Mouse (Mus musculus): ENCODE measurements around the gene Mas1. TPM values are rescaled to one million over a fixed set of nuclear protein-coding genes. Genes with fewer than 3 reads are reported as not detected.

Gene Mas1
- polyA plus RNA-seq (2015; fragmentation: Nextera tagmentation; extraction: Ambion mirVana): 0.49 and 0.60 TPM in 2 replicates

DNA sequence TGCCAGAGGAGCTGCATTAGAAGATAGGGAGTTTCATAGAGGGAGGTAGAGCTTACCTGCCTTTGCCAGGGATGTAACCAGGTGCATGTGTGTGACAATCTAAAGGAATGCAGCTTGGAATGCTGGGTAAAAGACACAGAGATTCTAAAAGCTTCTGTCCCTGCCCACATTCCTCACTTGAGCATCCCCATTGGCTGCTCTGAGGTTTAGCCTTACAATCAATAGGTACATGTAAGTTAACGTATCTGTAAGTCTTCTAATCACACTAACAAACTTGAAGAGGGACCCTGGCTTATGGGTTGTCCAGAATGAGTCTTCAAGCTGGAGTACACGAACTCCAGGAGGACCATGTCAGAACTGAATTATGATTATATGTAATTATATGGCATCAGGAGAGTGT lies at the start of gene Mas1:
TSS of gene Mas1 (minus strand) at position 101 of the 400 bp plus-strand sequence.

DNA sequence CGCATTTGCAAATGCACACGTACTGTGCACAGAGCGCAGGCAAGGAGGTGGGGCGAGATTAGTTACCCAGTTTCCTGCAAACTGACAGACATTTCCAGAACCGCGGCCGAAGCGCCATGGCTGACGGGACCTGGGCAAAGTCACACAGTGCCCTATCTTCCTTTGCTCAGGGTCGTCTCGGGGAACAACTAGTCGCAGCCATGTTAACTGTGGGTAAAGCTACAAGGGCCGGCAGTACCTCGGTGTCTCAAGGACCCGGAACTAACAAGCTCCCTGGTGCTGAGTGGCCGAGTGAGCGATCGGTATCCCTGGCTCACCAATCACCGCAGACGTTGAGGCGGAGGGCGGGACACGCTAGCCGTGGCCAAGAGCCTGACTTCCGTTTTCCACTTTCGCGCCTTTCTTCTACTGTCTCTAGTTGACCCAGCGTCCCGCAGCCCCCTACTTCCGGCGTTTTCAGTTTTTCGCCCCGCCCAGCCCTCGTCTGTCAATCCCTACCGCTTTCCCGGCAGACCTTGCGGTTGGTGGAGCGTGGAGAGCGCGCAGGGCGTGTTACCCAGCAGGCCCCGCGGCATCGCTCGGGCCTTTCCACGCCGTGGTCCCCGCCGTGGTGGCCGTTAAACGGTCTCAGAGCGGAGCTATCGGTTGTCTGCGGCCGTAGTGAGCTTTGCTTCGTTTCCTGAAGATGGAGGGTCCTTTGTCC lies 48.1 kb upstream of the Mas1 start, which contains the start of gene Mrpl18:
TSS of gene Mrpl18 (minus strand) at position 465 of the 703 bp plus-strand sequence.

DNA sequence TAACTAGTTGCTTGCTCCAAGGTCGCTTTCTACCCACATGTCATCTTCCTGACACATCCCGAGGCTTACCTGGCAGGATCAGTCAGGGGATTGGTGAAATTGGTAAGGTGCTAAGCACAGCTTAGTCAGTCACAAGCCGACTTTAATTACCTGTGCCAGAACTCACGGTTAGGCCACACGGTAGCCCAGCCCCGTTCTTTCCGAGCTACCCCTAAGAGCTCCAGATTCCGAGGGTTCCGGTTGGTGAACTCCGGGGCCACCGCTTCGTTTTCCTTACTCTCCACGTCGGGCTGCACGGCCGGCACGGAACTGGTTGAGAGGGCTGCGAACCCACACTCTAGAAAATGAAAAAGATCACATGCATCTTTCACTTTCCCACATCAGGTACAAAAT lies 47.5 kb upstream of the Mas1 start, which contains the start of gene Tcp1:
TSS of gene Tcp1 (plus strand) at position 214 of the 393 bp plus-strand sequence.

DNA sequence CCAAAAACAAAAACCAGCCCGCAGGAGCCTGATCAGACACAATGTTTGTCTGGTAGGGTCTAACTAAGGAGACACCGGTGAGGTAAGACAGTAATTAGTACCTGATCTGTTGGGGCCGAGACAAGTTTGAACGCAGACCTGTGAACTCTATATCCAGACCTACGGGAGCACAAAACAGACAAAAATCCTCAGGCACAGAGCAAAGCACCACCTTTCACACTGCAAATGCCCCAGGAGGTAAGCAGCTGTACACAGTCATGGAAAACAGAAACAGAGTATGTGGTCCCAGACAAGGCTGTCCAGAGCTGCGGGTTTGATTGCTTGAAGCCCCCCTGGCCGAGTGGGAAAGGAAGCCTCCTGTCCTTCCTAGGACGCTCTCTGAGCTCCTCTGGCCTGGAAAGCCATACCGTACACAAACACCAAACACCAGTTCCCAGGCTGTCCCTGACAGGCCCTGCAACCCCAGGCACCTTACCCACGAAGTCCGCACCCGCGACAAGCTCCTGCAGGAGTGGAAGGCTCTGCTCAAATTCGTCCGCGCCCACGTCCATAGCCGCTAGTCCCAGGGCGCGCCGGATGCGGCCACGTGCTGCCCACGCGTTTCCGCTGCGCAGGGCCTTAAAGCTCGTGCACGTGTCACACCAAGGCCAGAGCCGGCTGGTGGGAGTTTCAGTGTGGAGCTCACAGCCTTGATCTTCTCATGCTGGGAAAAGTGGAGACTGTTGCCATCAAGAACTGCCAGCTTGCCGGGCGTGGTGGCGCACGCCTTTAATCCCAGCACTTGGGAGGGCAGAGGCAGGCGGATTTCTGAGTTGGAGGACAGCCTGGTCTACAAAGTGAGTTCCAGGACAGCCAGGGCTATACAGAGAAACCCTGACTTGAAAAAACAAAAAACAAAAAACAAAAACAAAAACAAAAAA lies 41.7 kb upstream of the Mas1 start, which contains the start of gene Pnldc1:
TSS of gene Pnldc1 (minus strand) at position 870 of the 920 bp plus-strand sequence.

DNA sequence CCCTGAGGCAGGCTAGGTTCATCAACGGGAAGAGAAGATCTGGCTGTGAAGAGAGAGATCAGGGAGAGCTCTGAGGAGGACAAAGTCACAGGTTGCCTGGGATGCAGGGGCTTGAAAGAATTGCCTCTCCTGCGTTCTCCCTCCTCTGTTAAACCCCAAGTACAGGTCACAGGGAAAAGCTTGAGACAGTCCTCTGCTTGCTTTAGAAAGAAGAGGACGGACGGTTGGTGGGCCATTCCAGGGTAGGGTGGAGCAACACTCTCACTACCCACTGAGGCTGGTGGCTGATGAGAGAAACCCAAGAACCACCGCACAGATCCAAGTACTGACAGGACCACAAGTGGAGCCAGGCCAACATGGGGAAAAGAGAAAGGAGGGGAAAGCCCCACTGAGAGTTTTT lies 7.8 kb upstream of the Mas1 start, which contains the start of gene Mrgprh:
TSS of gene Mrgprh (plus strand) at position 301 of the 400 bp plus-strand sequence.

Small RNA genes lying within 50 kb of the gene (microRNA-seq; reads per million reads assigned to microRNA genes)
- not detected for gene Gm24085

Other genes with a start within 250 kb of the Mas1 start
- not detected in 2 replicates for gene Slc22a1, start 192.3 kb downstream of the Mas1 start, polyA plus RNA-seq (2015; fragmentation: Nextera tagmentation; extraction: Ambion mirVana)
- 4.8 and 5.5 TPM in 2 replicates for gene Igf2r, start 98.5 kb downstream of the Mas1 start, polyA plus RNA-seq (2015; fragmentation: Nextera tagmentation; extraction: Ambion mirVana)
- not detected in 2 replicates for gene Mrgprh, start 7.9 kb upstream of the Mas1 start, polyA plus RNA-seq (2015; fragmentation: Nextera tagmentation; extraction: Ambion mirVana)
- 0.83 and 1.7 TPM in 2 replicates for gene Pnldc1, start 42.1 kb upstream of the Mas1 start, polyA plus RNA-seq (2015; fragmentation: Nextera tagmentation; extraction: Ambion mirVana)
- 267 and 290 TPM in 2 replicates for gene Tcp1, start 47.6 kb upstream of the Mas1 start, polyA plus RNA-seq (2015; fragmentation: Nextera tagmentation; extraction: Ambion mirVana)
- gene Mrpl18, start 48.2 kb upstream of the Mas1 start, polyA plus RNA-seq (2015; fragmentation: Nextera tagmentation; extraction: Ambion mirVana): 119 and 136 TPM in 2 replicates
- gene Acat3, start 72.5 kb upstream of the Mas1 start, polyA plus RNA-seq (2015; fragmentation: Nextera tagmentation; extraction: Ambion mirVana): 0.76 and 0.79 TPM in 2 replicates
- gene Acat2, start 92.6 kb upstream of the Mas1 start, polyA plus RNA-seq (2015; fragmentation: Nextera tagmentation; extraction: Ambion mirVana): 207 and 228 TPM in 2 replicates
- gene Wtap, start 126.0 kb upstream of the Mas1 start, polyA plus RNA-seq (2015; fragmentation: Nextera tagmentation; extraction: Ambion mirVana): 103 and 110 TPM in 2 replicates
- gene Sod2, start 138.7 kb upstream of the Mas1 start, polyA plus RNA-seq (2015; fragmentation: Nextera tagmentation; extraction: Ambion mirVana): 154 and 159 TPM in 2 replicates
- gene Gpr31b, start 184.2 kb upstream of the Mas1 start, polyA plus RNA-seq (2015; fragmentation: Nextera tagmentation; extraction: Ambion mirVana): 0.18 and 0.33 TPM in 2 replicates
- gene Tcp10b, start 193.0 kb upstream of the Mas1 start, polyA plus RNA-seq (2015; fragmentation: Nextera tagmentation; extraction: Ambion mirVana): 0.52 and 0.55 TPM in 2 replicates

Measured in neural tube, postnatal 0 days (tissue).